Mouse (Mus musculus): ENCODE results near the gene Slc7a14. TPM values are rescaled to one million over a fixed set of nuclear protein-coding genes. Genes with fewer than 3 reads are reported as not detected.
"Not testable (repeated sequence)": the region's sequence is repeated elsewhere in the genome, so short reads cannot be mapped to it uniquely, and the experiment has no call there.

Gene Slc7a14
- polyA plus RNA-seq, 1 experiment from 2014 or later, result 0.17 TPM

DNA sequence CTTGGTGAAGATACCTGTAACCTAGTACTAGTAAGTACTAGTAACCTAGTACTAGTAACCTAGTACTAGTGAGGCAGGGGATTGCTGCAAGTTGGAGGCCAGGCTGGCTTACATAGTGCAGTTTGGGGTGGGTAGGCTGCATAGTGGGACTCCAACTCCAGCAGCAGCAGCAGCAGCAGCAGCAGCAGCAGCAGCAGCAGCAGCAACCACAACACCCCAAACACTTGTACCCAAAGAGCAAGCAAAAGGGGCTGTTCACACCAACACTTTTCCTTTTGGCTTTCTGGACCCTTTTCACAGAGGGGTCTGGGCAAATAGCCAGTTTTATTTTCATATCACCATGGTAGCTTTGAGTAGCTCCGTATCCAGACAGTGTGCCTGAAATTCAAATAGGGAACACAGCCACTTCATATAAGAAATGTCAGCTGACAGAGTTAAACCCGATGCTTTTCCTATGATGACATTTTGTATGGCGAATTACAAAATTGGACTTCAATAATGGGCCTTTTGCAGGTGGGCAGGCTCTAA lies 22.7 kb downstream of the Slc7a14 start:
- Histone ChIP-seq H3K36me3 (no peaks in the 10 kb centered on the region), H3K9me3 (no peaks in the 10 kb centered on the region), H3K27me3 (no peaks in the 10 kb centered on the region), H3K27ac (no peak overlapping the region), H3K4me1 (no peaks in the 10 kb centered on the region), H3K9ac (no peak overlapping the region), H3K4me2 (replicated peaks) (no peak overlapping the region), H3K4me3 (no peak overlapping the region)
- ATAC-seq (ENCODE audit: insufficient number of reproducible peaks, insufficient read depth, low FRiP score, low TSS enrichment), result no peak
- WGBS, result 73% methylated on average over 3 of the region's 3 CpGs

DNA sequence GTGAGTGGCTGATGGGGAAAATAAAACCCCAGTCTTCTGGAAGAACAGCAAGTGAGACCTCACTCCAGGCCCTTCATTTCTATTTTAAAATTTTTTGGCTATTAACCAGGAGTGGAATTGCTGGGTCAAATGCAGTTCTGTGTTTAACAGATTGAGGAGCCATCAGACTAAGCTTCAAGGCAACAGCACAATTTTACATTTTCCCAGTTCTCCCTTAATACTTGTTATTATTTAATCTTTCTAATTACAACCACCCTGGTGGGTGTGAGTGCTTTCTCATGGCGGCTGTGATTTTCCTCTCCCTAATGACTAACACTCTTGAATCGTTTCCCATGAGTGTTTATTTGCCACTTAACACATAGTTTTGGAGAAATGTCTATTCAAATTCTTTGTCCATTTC lies 29.1 kb downstream of the Slc7a14 start:
- H3K27me3 ChIP-seq, result no peaks in the 10 kb centered on the region
- no peaks in the 10 kb centered on the region for H3K36me3 ChIP-seq
- H3K9ac ChIP-seq, result no peak overlapping the region
- no peak for ATAC-seq (ENCODE audit: insufficient number of reproducible peaks, insufficient read depth, low FRiP score, low TSS enrichment)
- no peak overlapping the region for H3K4me2 ChIP-seq (replicated peaks)
- H3K4me1 ChIP-seq, result no peaks in the 10 kb centered on the region
- no peak overlapping the region for H3K4me3 ChIP-seq
- no peak overlapping the region for H3K27ac ChIP-seq
- 56% methylated on average over 2 of the region's 2 CpGs for WGBS
- H3K9me3 ChIP-seq, result no peaks in the 10 kb centered on the region

DNA sequence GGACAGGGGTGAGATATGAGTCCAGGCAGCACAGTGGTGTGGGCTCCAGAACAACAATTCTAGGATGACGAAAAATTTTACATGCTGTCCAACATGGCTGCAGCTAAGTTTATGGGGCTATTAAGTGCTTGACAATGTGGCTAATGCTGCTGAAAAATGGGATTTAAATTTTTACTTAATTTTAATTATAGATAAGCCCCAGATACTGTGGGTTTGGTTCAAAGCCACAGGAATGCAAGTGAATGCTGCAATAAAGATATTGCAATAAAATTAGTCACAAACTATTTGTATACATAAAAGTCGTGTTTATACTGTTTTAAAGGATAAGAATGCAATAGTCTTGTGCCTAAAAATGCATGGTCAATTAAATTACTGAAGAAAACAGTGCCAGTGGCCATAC lies 35.3 kb downstream of the Slc7a14 start:
- H3K4me2 ChIP-seq (replicated peaks), result no peak overlapping the region
- H3K27ac ChIP-seq, result no peak overlapping the region
- WGBS, result 66% methylated on average over 2 of the region's 2 CpGs
- H3K9me3 ChIP-seq, result no peaks in the 10 kb centered on the region
- H3K27me3 ChIP-seq, result no peaks in the 10 kb centered on the region
- H3K4me3 ChIP-seq, result no peak overlapping the region
- no peaks in the 10 kb centered on the region; the same call in 1 of the 2 replicates for H3K4me1 ChIP-seq
- no peaks in the 10 kb centered on the region for H3K36me3 ChIP-seq
- ATAC-seq (ENCODE audit: insufficient number of reproducible peaks, insufficient read depth, low FRiP score, low TSS enrichment), result no peak
- H3K9ac ChIP-seq, result no peak overlapping the region

DNA sequence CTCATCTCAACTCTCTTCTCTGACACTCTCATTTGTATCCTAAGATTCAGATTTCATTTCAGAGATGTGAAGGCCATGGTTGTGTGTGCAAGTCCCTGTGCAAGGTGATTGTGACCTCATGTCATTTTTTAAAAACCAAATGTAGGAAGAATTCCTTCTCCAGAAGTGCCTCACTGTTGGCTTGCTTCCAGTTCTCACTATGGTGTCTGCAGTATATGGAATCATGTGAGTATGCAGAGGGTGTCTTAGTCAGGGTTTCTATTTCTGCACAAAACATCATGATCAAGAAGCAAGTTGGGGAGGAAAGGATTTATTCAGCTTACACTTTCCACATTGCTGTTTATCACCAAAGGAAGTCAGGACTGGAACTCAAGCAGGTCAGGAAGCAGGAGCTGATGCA lies 36.9 kb downstream of the Slc7a14 start:
- H3K9me3 ChIP-seq; H3K27ac ChIP-seq; H3K27me3 ChIP-seq; H3K4me1 ChIP-seq; H3K4me2 ChIP-seq (replicated peaks); H3K36me3 ChIP-seq; ATAC-seq (ENCODE audit: insufficient number of reproducible peaks, insufficient read depth, low FRiP score, low TSS enrichment); H3K4me3 ChIP-seq; H3K9ac ChIP-seq: not testable (repeated sequence)

DNA sequence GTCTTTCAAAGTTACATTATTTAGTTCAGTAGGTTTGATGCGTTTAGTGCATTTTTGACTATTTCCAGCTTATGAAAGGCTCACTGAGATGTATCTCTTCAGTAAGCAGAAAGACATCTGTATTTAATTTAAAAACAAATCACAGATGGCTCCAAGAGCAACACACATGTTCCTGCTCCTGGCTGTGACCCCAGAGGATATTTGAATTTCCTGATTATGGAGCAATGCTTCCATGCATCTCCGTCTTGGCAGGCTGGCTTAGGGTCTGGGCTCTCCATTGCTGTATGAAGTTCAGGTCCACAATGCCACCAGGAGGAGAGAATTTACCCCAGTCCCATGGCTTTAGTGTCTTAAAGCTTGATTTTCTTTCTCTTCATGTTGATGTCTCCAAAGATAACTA lies 37.5 kb downstream of the Slc7a14 start:
- 20% methylated on average over 2 of the region's 2 CpGs for WGBS
- Histone ChIP-seq H3K9me3 (no peaks in the 10 kb centered on the region), H3K36me3 (no peaks in the 10 kb centered on the region), H3K9ac (no peak overlapping the region), H3K27me3 (no peaks in the 10 kb centered on the region), H3K27ac (no peak overlapping the region), H3K4me1 (no peaks in the 10 kb centered on the region; the same call in 1 of the 2 replicates), H3K4me3 (no peak overlapping the region), H3K4me2 (replicated peaks) (no peak overlapping the region)
- no peak for ATAC-seq (ENCODE audit: insufficient number of reproducible peaks, insufficient read depth, low FRiP score, low TSS enrichment)

DNA sequence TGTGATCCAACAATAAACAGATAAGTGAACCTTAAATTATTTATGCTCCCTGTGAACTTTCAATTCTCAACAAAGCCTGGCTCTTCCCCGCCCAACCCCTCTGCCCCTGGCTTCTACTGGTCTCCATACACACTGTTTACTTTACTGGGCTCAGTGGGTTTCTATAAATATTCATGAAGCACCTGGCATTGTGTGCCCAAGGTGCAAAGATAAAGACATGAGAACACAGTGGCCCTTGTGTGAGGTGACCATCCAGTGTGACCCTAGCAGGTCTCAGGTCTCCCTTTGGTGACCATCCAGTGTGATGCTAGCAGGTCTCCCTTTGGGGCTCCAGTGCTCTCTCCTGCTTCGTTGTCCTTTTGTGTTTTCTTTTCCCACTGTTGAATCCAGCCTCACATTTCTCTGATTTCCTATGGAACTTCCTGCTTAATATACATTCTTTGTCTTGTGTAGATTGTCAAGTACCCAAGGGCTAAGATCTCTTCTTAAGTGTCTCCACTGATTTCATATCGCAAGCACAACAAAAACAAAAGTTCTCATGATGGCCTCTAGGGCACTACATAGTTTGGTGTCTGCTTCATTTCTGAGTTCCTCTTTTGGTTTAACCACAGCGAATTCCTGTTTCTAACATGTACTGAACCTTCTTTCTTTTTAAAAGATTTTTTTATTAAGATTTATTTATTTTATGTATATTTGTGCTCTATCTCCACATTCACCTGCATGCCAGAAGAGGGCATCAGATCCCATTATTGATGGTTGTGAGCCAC lies 40.4 kb downstream of the Slc7a14 start:
- WGBS, result 76% methylated on average over 4 of the region's 4 CpGs
- H3K36me3 ChIP-seq, result no peaks in the 10 kb centered on the region
- H3K27ac ChIP-seq, result no peak overlapping the region
- H3K9ac ChIP-seq, result no peak overlapping the region
- no peak for ATAC-seq (ENCODE audit: insufficient number of reproducible peaks, insufficient read depth, low FRiP score, low TSS enrichment)
- no peaks in the 10 kb centered on the region; the same call in 1 of the 2 replicates for H3K4me1 ChIP-seq
- no peak overlapping the region for H3K4me3 ChIP-seq
- H3K9me3 ChIP-seq, result no peaks in the 10 kb centered on the region
- no peak overlapping the region for H3K4me2 ChIP-seq (replicated peaks)
- H3K27me3 ChIP-seq, result no peaks in the 10 kb centered on the region

DNA sequence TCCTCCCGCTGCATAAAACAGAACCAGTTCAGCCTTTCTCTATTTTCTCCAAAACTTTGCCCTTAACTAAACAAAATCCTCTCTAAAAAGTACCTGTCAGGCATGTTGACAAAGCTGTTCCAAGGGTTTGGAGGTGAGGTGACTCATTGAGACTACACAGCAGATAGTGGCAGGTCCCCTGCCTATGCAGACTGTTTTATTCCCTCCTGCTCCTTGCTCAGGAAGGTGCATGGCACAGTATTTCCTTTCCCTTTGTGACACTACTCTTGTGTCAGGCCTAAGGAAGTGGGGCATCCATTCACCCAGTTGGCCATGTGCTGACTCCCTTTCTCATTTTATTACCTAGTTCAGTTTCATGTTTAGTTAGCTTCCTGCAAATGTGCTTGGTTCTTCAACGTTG lies 42.3 kb downstream of the Slc7a14 start:
- Histone ChIP-seq H3K27ac (no peak overlapping the region), H3K27me3 (no peaks in the 10 kb centered on the region)

DNA sequence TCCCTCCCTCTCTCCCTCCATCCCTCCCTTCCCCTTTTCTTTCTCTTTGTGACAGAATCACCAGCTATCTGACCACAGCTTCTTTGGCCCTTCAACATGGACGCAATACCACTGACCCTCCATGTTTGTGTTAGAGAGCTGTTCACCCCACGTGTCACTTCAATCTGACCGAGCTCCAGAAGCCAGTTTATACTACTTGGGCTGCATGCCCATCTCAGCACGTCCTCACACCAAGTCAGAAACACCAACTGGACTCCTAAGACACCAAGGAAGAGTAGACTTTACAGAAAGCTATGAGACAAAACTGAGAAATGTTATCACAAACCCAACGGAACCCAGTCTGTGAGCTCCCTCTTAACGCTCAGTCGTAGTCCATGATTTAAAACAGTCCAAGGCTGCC lies 43.2 kb downstream of the Slc7a14 start:
- Histone ChIP-seq H3K9me3 (no peaks in the 10 kb centered on the region), H3K4me1 (no peaks in the 10 kb centered on the region; the same call in 1 of the 2 replicates), H3K36me3 (no peaks in the 10 kb centered on the region), H3K27ac (no peak overlapping the region), H3K27me3 (no peaks in the 10 kb centered on the region), H3K4me3 (no peak overlapping the region), H3K9ac (no peak overlapping the region), H3K4me2 (replicated peaks) (no peak overlapping the region)
- no peak for ATAC-seq (ENCODE audit: insufficient number of reproducible peaks, insufficient read depth, low FRiP score, low TSS enrichment)
- 92% methylated on average over 7 of the region's 7 CpGs for WGBS

More for the DNA sequence above, 42.3 kb downstream of the Slc7a14 start:
- H3K9ac ChIP-seq, result no peak overlapping the region
- no peaks in the 10 kb centered on the region; the same call in 1 of the 2 replicates for H3K4me1 ChIP-seq
- no peak overlapping the region for H3K4me2 ChIP-seq (replicated peaks)
- no peaks in the 10 kb centered on the region for H3K9me3 ChIP-seq
- no peak overlapping the region for H3K4me3 ChIP-seq
- 90% methylated on average over 2 of the region's 2 CpGs for WGBS
- ATAC-seq (ENCODE audit: insufficient number of reproducible peaks, insufficient read depth, low FRiP score, low TSS enrichment), result no peak
- no peaks in the 10 kb centered on the region for H3K36me3 ChIP-seq

DNA sequence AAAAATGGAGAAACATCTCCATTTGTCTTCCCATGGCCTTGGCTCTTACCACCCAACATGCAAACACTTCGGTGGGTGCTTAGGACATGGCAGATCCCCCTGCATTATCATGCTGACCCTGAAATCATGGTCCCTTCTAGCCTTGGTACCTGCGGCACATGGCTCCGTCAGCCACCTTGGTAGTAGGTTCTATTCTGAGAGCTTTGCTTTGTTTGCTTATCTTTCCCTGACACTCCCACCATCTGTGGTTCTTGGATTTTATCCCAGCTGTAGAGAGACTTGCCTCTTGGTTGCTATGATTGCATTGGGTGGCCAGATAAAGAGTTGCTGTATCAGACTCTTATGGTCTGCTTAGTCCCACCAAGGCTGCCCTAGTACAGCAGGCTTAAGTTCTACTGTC lies 46.6 kb downstream of the Slc7a14 start:
- no peak overlapping the region for H3K27ac ChIP-seq
- no peak for ATAC-seq (ENCODE audit: insufficient number of reproducible peaks, insufficient read depth, low FRiP score, low TSS enrichment)
- H3K9me3 ChIP-seq, result no peaks in the 10 kb centered on the region
- H3K9ac ChIP-seq, result no peak overlapping the region
- H3K4me3 ChIP-seq, result no peak overlapping the region
- no peaks in the 10 kb centered on the region for H3K36me3 ChIP-seq
- H3K4me2 ChIP-seq (replicated peaks), result no peak overlapping the region
- H3K27me3 ChIP-seq, result no peaks in the 10 kb centered on the region
- 88% methylated on average over 3 of the region's 3 CpGs for WGBS
- peaks cover 16% of the 10 kb centered on the region for H3K4me1 ChIP-seq

DNA sequence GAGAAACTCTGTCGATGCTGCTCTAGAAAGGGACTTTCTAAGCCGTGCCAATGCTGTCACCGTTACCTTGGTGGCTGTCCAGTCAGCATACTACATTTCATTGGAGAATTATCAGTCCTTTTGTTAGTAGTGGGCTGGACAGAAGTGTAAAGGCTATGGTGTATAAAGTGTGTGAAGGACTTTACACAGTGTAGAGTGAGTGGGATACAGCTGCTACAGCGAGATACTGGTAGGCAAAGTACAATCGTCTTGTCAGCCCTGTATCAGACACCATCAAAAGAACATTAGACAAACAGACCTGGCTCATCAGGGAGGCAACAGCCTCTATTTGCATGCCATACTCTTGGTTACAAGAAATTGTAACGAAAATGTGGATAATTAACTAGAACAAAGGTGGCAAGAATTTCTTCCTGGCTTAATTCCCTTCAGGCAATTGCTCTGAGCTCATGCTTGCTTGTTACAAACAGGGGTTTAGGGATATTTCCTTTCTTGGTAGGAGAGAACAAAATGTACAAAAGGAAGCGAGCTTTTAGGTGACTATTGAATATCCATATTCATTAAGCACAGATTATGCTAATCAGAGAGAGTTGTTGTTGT lies 48.7 kb downstream of the Slc7a14 start:
- H3K4me2 ChIP-seq (replicated peaks), result no peak overlapping the region
- H3K9ac ChIP-seq, result no peak overlapping the region
- no peak for ATAC-seq (ENCODE audit: insufficient number of reproducible peaks, insufficient read depth, low FRiP score, low TSS enrichment)
- peaks cover 16% of the 10 kb centered on the region for H3K4me1 ChIP-seq
- H3K9me3 ChIP-seq, result no peaks in the 10 kb centered on the region
- H3K4me3 ChIP-seq, result no peak overlapping the region
- no peak overlapping the region for H3K27ac ChIP-seq
- 41% methylated on average over 7 of the region's 7 CpGs for WGBS
- no peaks in the 10 kb centered on the region for H3K27me3 ChIP-seq
- no peaks in the 10 kb centered on the region for H3K36me3 ChIP-seq

DNA sequence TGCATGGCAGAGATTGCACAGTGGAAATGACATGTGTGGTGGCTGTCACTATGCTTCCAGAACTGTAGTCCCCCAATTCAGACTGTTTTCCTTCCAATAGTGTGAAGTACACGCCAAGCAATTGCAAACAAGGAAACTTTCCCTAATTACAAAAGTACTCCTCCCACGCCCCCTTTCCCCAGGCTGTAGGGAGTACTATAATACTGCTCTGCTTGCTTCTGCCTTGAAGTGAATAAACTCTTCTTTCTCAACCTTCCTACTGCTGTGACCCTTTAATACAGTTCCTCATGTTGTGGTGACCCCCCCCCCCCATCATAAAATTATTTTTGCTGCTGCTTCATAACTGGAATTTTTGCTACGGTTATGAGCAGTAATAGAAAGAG lies 49.2 kb downstream of the Slc7a14 start:
- H3K9ac ChIP-seq, result no peak overlapping the region
- 31% methylated on average over 3 of the region's 3 CpGs for WGBS
- H3K27me3 ChIP-seq, result no peaks in the 10 kb centered on the region
- ATAC-seq (ENCODE audit: insufficient number of reproducible peaks, insufficient read depth, low FRiP score, low TSS enrichment), result no peak
- no peak overlapping the region for H3K4me3 ChIP-seq
- H3K9me3 ChIP-seq, result no peaks in the 10 kb centered on the region
- peaks cover 16% of the 10 kb centered on the region for H3K4me1 ChIP-seq
- peak overlapping the region; percentile 67; the same call in 1 of the 2 replicates for H3K27ac ChIP-seq
- no peaks in the 10 kb centered on the region for H3K36me3 ChIP-seq
- H3K4me2 ChIP-seq (replicated peaks), result no peak overlapping the region

DNA sequence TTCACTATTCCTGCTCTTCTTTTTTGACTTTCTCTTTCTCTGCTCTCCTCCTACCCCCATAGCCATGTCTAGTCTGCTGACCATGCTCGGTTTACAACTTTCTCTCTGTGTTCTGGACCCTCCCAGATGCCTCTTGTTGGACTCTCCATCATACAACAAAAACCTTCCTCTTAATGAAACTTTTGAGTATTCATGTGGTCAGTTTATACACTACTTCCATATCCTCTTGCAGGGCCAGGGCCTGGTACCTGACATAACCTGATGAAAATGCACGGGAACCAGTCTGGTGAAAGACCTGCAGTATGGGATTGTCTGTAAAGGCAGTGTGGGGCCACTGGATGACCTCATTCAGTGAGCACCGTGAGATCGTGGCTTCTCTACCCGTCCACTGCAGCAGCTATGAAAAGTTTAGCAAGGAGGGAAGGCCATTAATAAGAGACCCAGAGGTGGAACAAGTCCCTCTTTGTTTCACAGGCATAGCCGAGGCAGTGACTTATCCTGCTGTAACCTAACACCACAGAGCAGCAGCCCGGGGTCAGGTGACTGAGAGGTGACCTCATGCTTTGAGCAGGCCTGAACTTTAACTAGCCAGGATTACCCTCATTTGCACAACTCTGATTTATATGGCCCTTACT lies 49.7 kb downstream of the Slc7a14 start:
- Histone ChIP-seq H3K9me3 (no peaks in the 10 kb centered on the region), H3K36me3 (no peaks in the 10 kb centered on the region), H3K4me1 (peaks cover 16% of the 10 kb centered on the region), H3K9ac (no peak overlapping the region), H3K27ac (peak overlapping the region; percentile 67; the same call in 1 of the 2 replicates), H3K4me3 (no peak overlapping the region), H3K27me3 (no peaks in the 10 kb centered on the region), H3K4me2 (replicated peaks) (no peak overlapping the region)
- 11% methylated on average over 7 of the region's 7 CpGs for WGBS
- peak; percentile 80; the same call in 1 of the 2 replicates for ATAC-seq (ENCODE audit: insufficient number of reproducible peaks, insufficient read depth, low FRiP score, low TSS enrichment)

All from embryonic facial prominence, embryonic 12.5 days (tissue).